Mouse (Mus musculus) hindbrain, embryonic 11.5 days (tissue): ENCODE measurements around the gene Macrod2. TPM values are rescaled to one million over a fixed set of nuclear protein-coding genes. Genes with fewer than 3 reads are reported as not detected.

ENCODE experiments used
- ATAC-seq: fragments of 200-750 bp; cut with Nextera tagmentation; 2 replicates; pipeline ENCODE4 v1.8.0; 2017; ENCODE audit warnings: mild to moderate bottlenecking, moderate TSS enrichment, moderate library complexity; ENCODE audit not compliant: low FRiP score
- DNase-seq: peaks from one replicate; pipeline ENCODE4 v3.0.0-alpha.2; 2015; ENCODE audit warnings: low spot score
- H3K27ac ChIP-seq: fragments of 300-500 bp; sonication (generic); 2 replicates; pipeline ENCODE4 v1.5.1; 2014; ENCODE audit warnings: mild to moderate bottlenecking, low read depth, low read length
- H3K27me3 ChIP-seq: fragments of 300-500 bp; sonication (generic); 2 replicates; pipeline ENCODE4 v1.6.1; 2014; ENCODE audit warnings: mild to moderate bottlenecking, low read length, moderate library complexity, mixed read lengths; ENCODE audit not compliant: control insufficient read depth, insufficient read depth
- H3K36me3 ChIP-seq: fragments of 300-500 bp; sonication (generic); 2 replicates; pipeline ENCODE4 v1.6.1; 2014; ENCODE audit warnings: mild to moderate bottlenecking, low read length, moderate library complexity, mixed read lengths; ENCODE audit not compliant: control insufficient read depth, insufficient read depth
- H3K4me1 ChIP-seq: fragments of 300-500 bp; sonication (generic); replicated peaks from 2 replicates; pipeline ENCODE4 v1.6.1; 2014; ENCODE audit warnings: low read length, mixed read lengths; ENCODE audit not compliant: control insufficient read depth, insufficient read depth
- H3K4me2 ChIP-seq: fragments of 300-500 bp; sonication (generic); replicated peaks from 2 replicates; pipeline ENCODE4 v1.6.1; 2014; ENCODE audit warnings: mild to moderate bottlenecking, low read depth, low read length
- H3K4me3 ChIP-seq: fragments of 300-500 bp; sonication (generic); 2 replicates; pipeline ENCODE4 v1.5.1; 2014; ENCODE audit warnings: low read depth, low read length
- H3K9ac ChIP-seq: fragments of 300-500 bp; sonication (generic); 2 replicates; pipeline ENCODE4 v1.6.1; 2014; ENCODE audit warnings: low read depth, low read length
- H3K9me3 ChIP-seq: fragments of 300-500 bp; sonication (generic); 2 replicates; pipeline ENCODE4 v1.6.1; 2016; ENCODE audit warnings: low read length; ENCODE audit not compliant: control insufficient read depth
- WGBS: fragments of 180-500 bp; shearing (Covaris S2); extraction: QIAGEN DNeasy Blood & Tissue Kit; methylation state at CpG from one replicate; pipeline ENCODE4 v1.1.7; 2014; 5-methylcytosine and 5-hydroxymethylcytosine counted together
- polyA plus RNA-seq: library from polyadenylated mRNA; unstranded; fragments of >200 nt; fragmentation: Nextera tagmentation; extraction: Ambion mirVana; gene quantifications from 2 replicates; pipeline ENCODE4 v1.2.1, GENCODE M21; 2014

Gene Macrod2
- polyA plus RNA-seq, 1 experiment from 2014 or later, result 42.5 TPM

GRCm38 (mm10) chr2:141800236-141800635 is 1405.1 kb downstream of the Macrod2 start:
- no peak overlapping the region for H3K9ac ChIP-seq
- H3K9me3 ChIP-seq, result no peaks in the 10 kb centered on the region
- 66% methylated on average over 4 of the region's 4 CpGs for WGBS
- no peak overlapping the region for H3K4me3 ChIP-seq
- no peaks in the 10 kb centered on the region for H3K36me3 ChIP-seq
- H3K4me2 ChIP-seq, result no peak overlapping the region
- H3K27me3 ChIP-seq, result no peaks in the 10 kb centered on the region
- no peak overlapping the region for H3K27ac ChIP-seq
- ATAC-seq (no peak), DNase-seq (no peak)
- no peaks in the 10 kb centered on the region for H3K4me1 ChIP-seq

GRCm38 (mm10) chr2:141800909-141801308 is 1405.8 kb downstream of the Macrod2 start:
- Histone ChIP-seq H3K4me1 (no peaks in the 10 kb centered on the region), H3K4me3 (no peak overlapping the region), H3K36me3 (no peaks in the 10 kb centered on the region), H3K4me2 (no peak overlapping the region), H3K9me3 (no peaks in the 10 kb centered on the region), H3K27ac (no peak overlapping the region), H3K27me3 (no peaks in the 10 kb centered on the region), H3K9ac (no peak overlapping the region)
- no peak for DNase-seq
- ATAC-seq, result no peak
- 70% methylated on average over 2 of the region's 2 CpGs for WGBS

DNA sequence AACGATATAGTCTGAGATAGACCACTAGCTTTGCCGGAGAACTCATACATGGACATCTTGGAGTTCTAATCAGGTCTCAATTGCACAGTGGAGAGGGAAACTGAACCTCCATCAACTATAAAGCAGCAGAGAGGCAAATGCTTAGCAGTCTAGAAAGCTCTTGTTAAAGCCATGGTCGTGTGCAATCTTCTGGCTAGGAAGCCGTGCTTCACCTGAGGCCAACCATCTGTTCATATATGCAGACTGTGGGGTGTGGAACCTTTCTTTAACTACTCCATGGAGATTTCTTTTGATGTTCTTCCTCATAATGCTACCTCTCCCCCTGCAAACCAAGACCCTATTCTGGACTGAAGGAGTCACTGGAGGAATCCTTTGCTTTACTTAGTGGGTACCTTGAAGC is 1421.2 kb downstream of the Macrod2 start:
- H3K9me3 ChIP-seq, result no peaks in the 10 kb centered on the region
- H3K4me1 ChIP-seq, result no peaks in the 10 kb centered on the region
- no peak overlapping the region for H3K4me3 ChIP-seq
- no peak overlapping the region for H3K27ac ChIP-seq
- no peaks in the 10 kb centered on the region for H3K27me3 ChIP-seq
- H3K9ac ChIP-seq, result no peak overlapping the region
- no peak for ATAC-seq
- H3K4me2 ChIP-seq, result no peak overlapping the region
- H3K36me3 ChIP-seq, result no peaks in the 10 kb centered on the region
- DNase-seq, result no peak
- 94% methylated on average over 4 of the region's 4 CpGs for WGBS

GRCm38 (mm10) chr2:141817546-141818180 is 1422.6 kb downstream of the Macrod2 start:
- Histone ChIP-seq H3K4me3 (no peak overlapping the region), H3K4me2 (no peak overlapping the region), H3K9me3 (no peaks in the 10 kb centered on the region), H3K27ac (no peak overlapping the region), H3K27me3 (no peaks in the 10 kb centered on the region), H3K4me1 (no peaks in the 10 kb centered on the region), H3K9ac (no peak overlapping the region), H3K36me3 (no peaks in the 10 kb centered on the region)
- ATAC-seq (no peak), DNase-seq (no peak)
- 76% methylated on average over 4 of the region's 4 CpGs for WGBS

DNA sequence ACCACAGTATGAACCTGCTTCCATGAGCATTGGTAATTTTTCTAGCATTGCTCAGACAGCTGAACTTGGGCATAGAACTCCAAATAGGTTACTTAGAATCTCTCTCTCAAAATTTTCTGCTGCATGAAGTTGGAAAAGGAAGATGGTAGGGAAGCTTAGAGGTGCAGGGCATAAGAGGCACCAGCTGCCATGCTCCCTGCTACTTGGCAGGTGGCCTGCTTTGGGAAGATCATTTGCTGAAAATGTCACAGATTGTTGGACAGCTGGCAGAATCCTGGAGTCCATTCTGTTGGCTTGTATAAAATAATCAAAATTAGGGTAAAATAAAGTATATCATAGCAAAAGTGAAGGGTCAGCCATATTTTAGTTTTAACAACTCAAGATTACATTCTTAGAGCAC is 1425.7 kb downstream of the Macrod2 start:
- H3K9me3 ChIP-seq, result no peaks in the 10 kb centered on the region
- DNase-seq (no peak), ATAC-seq (no peak)
- no peak overlapping the region for H3K9ac ChIP-seq
- no peak overlapping the region for H3K4me3 ChIP-seq
- no peaks in the 10 kb centered on the region for H3K4me1 ChIP-seq
- H3K27me3 ChIP-seq, result no peaks in the 10 kb centered on the region
- H3K36me3 ChIP-seq, result no peaks in the 10 kb centered on the region
- no peak overlapping the region for H3K27ac ChIP-seq
- H3K4me2 ChIP-seq, result no peak overlapping the region

DNA sequence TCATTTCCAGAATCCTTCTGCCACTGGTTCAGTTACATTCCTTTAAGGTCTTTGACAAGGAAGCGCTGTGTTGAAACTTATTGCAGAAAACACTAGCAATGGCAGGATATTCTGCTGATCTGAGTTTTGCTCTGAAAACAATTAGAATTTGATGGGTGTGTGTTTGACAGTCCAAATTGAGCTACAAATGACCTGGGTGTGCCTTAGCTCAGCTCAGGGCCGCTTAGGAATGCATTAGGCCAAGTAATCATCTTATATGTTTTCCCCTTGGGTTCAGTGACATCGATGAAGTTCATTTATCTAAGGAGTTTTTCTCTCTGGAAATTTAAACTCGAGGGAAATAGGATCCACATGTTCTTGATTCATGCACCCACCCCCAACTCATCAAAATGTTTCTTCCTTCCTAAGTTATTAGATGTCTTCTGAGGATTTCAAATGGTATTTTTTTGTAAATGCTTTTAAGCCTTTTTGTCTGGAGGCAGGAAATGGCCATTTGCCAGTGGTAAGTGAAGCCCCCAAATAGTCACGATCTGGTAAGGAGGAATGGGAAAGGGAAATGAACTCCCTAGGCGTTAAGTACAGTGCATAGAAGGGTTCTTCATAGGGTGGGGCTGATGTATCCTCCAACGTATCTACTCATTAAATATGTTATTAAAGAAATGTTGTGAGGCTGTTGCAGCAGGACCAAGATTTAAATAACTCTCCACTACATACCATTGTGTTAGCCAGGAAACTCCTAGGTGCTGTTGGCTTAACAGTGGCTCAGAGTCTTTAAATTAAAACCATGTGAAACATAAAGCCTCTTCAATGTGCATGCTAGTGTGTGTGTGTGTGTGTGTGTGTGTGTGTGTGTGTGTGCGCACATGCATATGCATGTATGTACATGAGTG is 1430.7 kb downstream of the Macrod2 start:
- H3K27me3 ChIP-seq, result no peaks in the 10 kb centered on the region
- H3K9me3 ChIP-seq, result no peaks in the 10 kb centered on the region
- H3K4me3 ChIP-seq, result no peak overlapping the region
- H3K4me1 ChIP-seq, result no peaks in the 10 kb centered on the region
- H3K27ac ChIP-seq, result no peak overlapping the region
- 75% methylated on average over 8 of the region's 8 CpGs for WGBS
- H3K36me3 ChIP-seq, result no peaks in the 10 kb centered on the region
- no peak overlapping the region for H3K4me2 ChIP-seq
- no peak for DNase-seq
- H3K9ac ChIP-seq, result no peak overlapping the region
- ATAC-seq, result no peak

GRCm38 (mm10) chr2:141830496-141830895 is 1435.4 kb downstream of the Macrod2 start:
- 71% methylated on average over 2 of the region's 2 CpGs for WGBS
- ATAC-seq, result no peak
- no peaks in the 10 kb centered on the region for H3K9me3 ChIP-seq

GRCm38 (mm10) chr2:141831515-141831914 is 1436.4 kb downstream of the Macrod2 start:
- WGBS, result 85% methylated on average over 5 of the region's 5 CpGs
- ATAC-seq (no peak), DNase-seq (no peak)
- Histone ChIP-seq H3K36me3 (no peaks in the 10 kb centered on the region), H3K4me2 (no peak overlapping the region), H3K4me1 (no peaks in the 10 kb centered on the region), H3K9ac (no peak overlapping the region), H3K27me3 (no peaks in the 10 kb centered on the region), H3K9me3 (no peaks in the 10 kb centered on the region), H3K4me3 (no peak overlapping the region), H3K27ac (no peak overlapping the region)

More at GRCm38 (mm10) chr2:141830496-141830895, 1435.4 kb downstream of the Macrod2 start:
- no peak overlapping the region for H3K4me2 ChIP-seq
- H3K27me3 ChIP-seq, result no peaks in the 10 kb centered on the region
- H3K4me1 ChIP-seq, result no peaks in the 10 kb centered on the region
- no peaks in the 10 kb centered on the region for H3K36me3 ChIP-seq
- DNase-seq, result no peak
- H3K27ac ChIP-seq, result no peak overlapping the region
- no peak overlapping the region for H3K4me3 ChIP-seq
- no peak overlapping the region for H3K9ac ChIP-seq
